Mouse (Mus musculus) midbrain, embryonic 10.5 days (tissue): ENCODE measurements at regions not wholly inside any gene's neighbourhood (a gene's known extent, or its start where the extent isn't known, plus 50 kb on each side); places are given as distances from the start of the nearest gene placed in this dataset.

Source experiments
- DNase-seq: peaks from one replicate; pipeline ENCODE4 v3.0.0-alpha.2; 2017; ENCODE audit warnings: low spot score
- H3K27ac ChIP-seq: fragments of 300-500 bp; sonication (generic); replicated peaks from 2 replicates; pipeline ENCODE4 v1.5.1; 2016; ENCODE audit warnings: mild to moderate bottlenecking
- H3K27me3 ChIP-seq: fragments of 300-500 bp; sonication (generic); 2 replicates; pipeline ENCODE4 v1.6.1; 2016; ENCODE audit warnings: low read depth, mild to moderate bottlenecking; ENCODE audit not compliant: poor library complexity, severe bottlenecking
- H3K36me3 ChIP-seq: fragments of 300-500 bp; sonication (generic); 2 replicates; pipeline ENCODE4 v1.6.1; 2016; ENCODE audit warnings: mild to moderate bottlenecking, moderate library complexity
- H3K4me1 ChIP-seq: fragments of 300-500 bp; sonication (generic); 2 replicates; pipeline ENCODE4 v1.6.1; 2016
- H3K4me3 ChIP-seq: fragments of 300-500 bp; sonication (generic); 2 replicates; pipeline ENCODE4 v1.5.1; 2016; ENCODE audit warnings: mild to moderate bottlenecking, moderate library complexity
- H3K9me3 ChIP-seq: fragments of 300-500 bp; sonication (generic); replicated peaks from 2 replicates; pipeline ENCODE4 v1.6.1; 2016; ENCODE audit warnings: mild to moderate bottlenecking
- WGBS: fragments of 180-500 bp; shearing (Covaris S2); methylation state at CpG from one replicate; pipeline ENCODE4 v1.1.7; 2016; 5-methylcytosine and 5-hydroxymethylcytosine counted together

GRCm38 (mm10) chr14:104594851-104595250 is 72.4 kb upstream of the Rnf219 start:
- no peak for DNase-seq
- H3K4me1 ChIP-seq, result no peaks in the 10 kb centered on the region
- no peak overlapping the region for H3K27ac ChIP-seq
- H3K4me3 ChIP-seq, result no peak overlapping the region
- 89% methylated on average over 3 of the region's 3 CpGs for WGBS
- H3K36me3 ChIP-seq, result no peaks in the 10 kb centered on the region
- no peaks in the 10 kb centered on the region for H3K27me3 ChIP-seq
- no peaks in the 10 kb centered on the region for H3K9me3 ChIP-seq
